Mouse (Mus musculus): ENCODE data around the gene Hap1. TPM values are rescaled to one million over a fixed set of nuclear protein-coding genes. Genes with fewer than 3 reads are reported as not detected.

Gene Hap1
- total and polyA plus RNA-seq, 3 experiments, result 6.6 to 34.8 TPM; not detected in 1

GRCm38 (mm10) chr11:100327316-100327715 is 28.6 kb downstream of the Hap1 start:
- Histone ChIP-seq H3K4me3 (ENCODE audit: control insufficient read depth in 1 of 2, insufficient read depth in 1 of 2, low read depth in 2 of 2, low read length in 2 of 2) (no peak overlapping the region), H3K79me2 (ENCODE audit: control insufficient read depth, insufficient read depth, low read length, poor library complexity) (no peaks in the 10 kb centered on the region), H3K36me3 (ENCODE audit: control insufficient read depth in 1 of 2, insufficient read depth in 2 of 2, low read length in 2 of 2) (peaks cover 0 to 10% of the 10 kb centered on the region in 2 experiments; a peak in 2 of 4 replicates), H3K4me1 (ENCODE audit: control insufficient read depth in 1 of 2, insufficient read depth in 2 of 2, low read length in 2 of 2) (peaks cover 6% of the 10 kb centered on the region in 2 experiments), H3K27me3 (ENCODE audit: control insufficient read depth in 1 of 2, insufficient read depth in 2 of 2, low read length in 2 of 2) (no peaks in the 10 kb centered on the region), H3K9ac (ENCODE audit: control insufficient read depth, low read depth, low read length, poor library complexity, severe bottlenecking) (no peak overlapping the region), H3K9me3 (replicated peaks; ENCODE audit: insufficient read depth, low read length) (no peaks in the 10 kb centered on the region), H3K27ac (ENCODE audit: control insufficient read depth, low read depth, low read length) (no peak overlapping the region)
- no peak for TF ChIP-seq MAFK (IDR thresholded peaks at IDR 0.05; ENCODE audit: borderline replicate concordance, low read depth, low read length)
- no peak for TF ChIP-seq MYC (IDR thresholded peaks at IDR 0.05; ENCODE audit: low read depth, low read length)
- TF ChIP-seq ZNF384 (IDR thresholded peaks at IDR 0.05; ENCODE audit: low read depth, low read length), result no peak
- TF ChIP-seq BHLHE40 (IDR thresholded peaks at IDR 0.05; ENCODE audit: borderline replicate concordance, low read depth, low read length), result no peak
- TF ChIP-seq ZMIZ1 (IDR thresholded peaks at IDR 0.05; ENCODE audit: low read depth, low read length), result no peak
- TF ChIP-seq NELFE (IDR thresholded peaks at IDR 0.05; ENCODE audit: low read depth, low read length), result no peak
- TF ChIP-seq MEF2A (IDR thresholded peaks at IDR 0.05; ENCODE audit: extremely low read depth, insufficient replicate concordance, low read depth, low read length, poor library complexity, severe bottlenecking), result no peak
- no peak for TF ChIP-seq ELF1 (IDR thresholded peaks at IDR 0.05; ENCODE audit: low read depth, low read length)
- TF ChIP-seq GATA1 (IDR thresholded peaks at IDR 0.05; ENCODE audit: low read depth, low read length), result no peak
- TF ChIP-seq MAZ (IDR thresholded peaks at IDR 0.05; ENCODE audit: low read depth, low read length), result no peak
- no peak for TF ChIP-seq KAT2A (conservative IDR thresholded peaks at IDR 0.05; ENCODE audit: low read depth, low read length)
- TF ChIP-seq EP300 (IDR thresholded peaks at IDR 0.05; ENCODE audit: low read depth in 1 of 2, low read length in 2 of 2), result no peak
- TF ChIP-seq CHD1 (IDR thresholded peaks at IDR 0.05; ENCODE audit: low read depth, low read length), result no peak
- no peak for TF ChIP-seq POLR2AphosphoS5 (IDR thresholded peaks at IDR 0.05; ENCODE audit: borderline replicate concordance, low read depth, low read length)
- TF ChIP-seq MYB (IDR thresholded peaks at IDR 0.05; ENCODE audit: low read depth, low read length), result no peak
- TF ChIP-seq NRF1 (IDR thresholded peaks at IDR 0.05; ENCODE audit: insufficient read depth, low read depth, low read length, poor library complexity, severe bottlenecking), result no peak
- TF ChIP-seq RCOR1 (IDR thresholded peaks at IDR 0.05; ENCODE audit: low read depth, low read length), result no peak
- DNase-seq (ENCODE audit: low read depth, low spot score), result no peak

GRCm38 (mm10) chr11:100325062-100325629 is 30.8 kb downstream of the Hap1 start:
- H3K27me3 ChIP-seq (ENCODE audit: control insufficient read depth in 1 of 2, insufficient read depth in 2 of 2, low read length in 2 of 2), result no peaks in the 10 kb centered on the region
- H3K9ac ChIP-seq (ENCODE audit: control insufficient read depth, low read depth, low read length, poor library complexity, severe bottlenecking), result peak overlapping the region; percentile 10; the same call in 1 of the 2 replicates
- H3K4me3 ChIP-seq (ENCODE audit: control insufficient read depth in 1 of 2, insufficient read depth in 1 of 2, low read depth in 2 of 2, low read length in 2 of 2), result no peak overlapping the region
- peaks cover 6 to 13% of the 10 kb centered on the region in 2 experiments for H3K4me1 ChIP-seq (ENCODE audit: control insufficient read depth in 1 of 2, insufficient read depth in 2 of 2, low read length in 2 of 2)
- H3K9me3 ChIP-seq (replicated peaks; ENCODE audit: insufficient read depth, low read length), result no peaks in the 10 kb centered on the region
- H3K27ac ChIP-seq (ENCODE audit: control insufficient read depth, low read depth, low read length), result peak overlapping the region; percentile 17; the same call in 1 of the 2 replicates
- peaks cover 10 to 20% of the 10 kb centered on the region in 2 experiments for H3K36me3 ChIP-seq (ENCODE audit: control insufficient read depth in 1 of 2, insufficient read depth in 2 of 2, low read length in 2 of 2)
- peaks cover 13% of the 10 kb centered on the region for H3K79me2 ChIP-seq (ENCODE audit: control insufficient read depth, insufficient read depth, low read length, poor library complexity)
- DNase-seq (ENCODE audit: low read depth, low spot score), result peak; percentile 78
- TF ChIP-seq SMC3 (IDR thresholded peaks at IDR 0.05; ENCODE audit: low read depth, low read length) (no peak), ZC3H11A (IDR thresholded peaks at IDR 0.05; ENCODE audit: low read depth, low read length) (no peak), GABPA (IDR thresholded peaks at IDR 0.05; ENCODE audit: low read depth, low read length) (0 out of 2 replicates have a peak, but pooled peaks have one; percentile 18), ZMIZ1 (IDR thresholded peaks at IDR 0.05; ENCODE audit: low read depth, low read length) (no peak), EP300 (IDR thresholded peaks at IDR 0.05; ENCODE audit: low read depth in 1 of 2, low read length in 2 of 2) (no peak; a peak in 1 of 4 replicates), KAT2A (conservative IDR thresholded peaks at IDR 0.05; ENCODE audit: low read depth, low read length) (no peak), TCF12 (IDR thresholded peaks at IDR 0.05; ENCODE audit: low read depth, low read length) (no peak), USF1 (IDR thresholded peaks at IDR 0.05; ENCODE audit: low read depth, low read length) (no peak), POLR2AphosphoS5 (IDR thresholded peaks at IDR 0.05; ENCODE audit: borderline replicate concordance, low read depth, low read length) (no peak), MAX (IDR thresholded peaks at IDR 0.05; ENCODE audit: low read length) (no peak), SIN3A (IDR thresholded peaks at IDR 0.05; ENCODE audit: low read length) (peak; percentile 50; the same call in 1 of the 2 replicates), USF2 (IDR thresholded peaks at IDR 0.05; ENCODE audit: borderline replicate concordance in 1 of 2, insufficient read depth in 1 of 2, low read depth in 1 of 2, low read length in 2 of 2) (no peak), NRF1 (IDR thresholded peaks at IDR 0.05; ENCODE audit: insufficient read depth, low read depth, low read length, poor library complexity, severe bottlenecking) (no peak), UBTF (IDR thresholded peaks at IDR 0.05; ENCODE audit: borderline replicate concordance, insufficient read depth, low read depth, low read length) (no peak), MYB (IDR thresholded peaks at IDR 0.05; ENCODE audit: low read depth, low read length) (no peak), BHLHE40 (IDR thresholded peaks at IDR 0.05; ENCODE audit: borderline replicate concordance, low read depth, low read length) (peak; percentile 64; the same call in 1 of the 2 replicates), POLR2A (IDR thresholded peaks at IDR 0.05; ENCODE audit: control insufficient read depth in 1 of 2, insufficient read depth in 1 of 2, low read depth in 1 of 2, low read length in 2 of 2, poor library complexity in 1 of 2) (no peak), MAZ (IDR thresholded peaks at IDR 0.05; ENCODE audit: low read depth, low read length) (no peak), ZKSCAN1 (IDR thresholded peaks at IDR 0.05; ENCODE audit: low read depth, low read length) (no peak)
